Mouse (Mus musculus) retina, postnatal 7 days (tissue): ENCODE measurements around the gene Olfr740.

Source experiments
- DNase-seq: peaks from one replicate; pipeline ENCODE4 v3.0.0-alpha.2; 2012; ENCODE audit warnings: low read depth, low spot score

Gene Olfr740

DNA sequence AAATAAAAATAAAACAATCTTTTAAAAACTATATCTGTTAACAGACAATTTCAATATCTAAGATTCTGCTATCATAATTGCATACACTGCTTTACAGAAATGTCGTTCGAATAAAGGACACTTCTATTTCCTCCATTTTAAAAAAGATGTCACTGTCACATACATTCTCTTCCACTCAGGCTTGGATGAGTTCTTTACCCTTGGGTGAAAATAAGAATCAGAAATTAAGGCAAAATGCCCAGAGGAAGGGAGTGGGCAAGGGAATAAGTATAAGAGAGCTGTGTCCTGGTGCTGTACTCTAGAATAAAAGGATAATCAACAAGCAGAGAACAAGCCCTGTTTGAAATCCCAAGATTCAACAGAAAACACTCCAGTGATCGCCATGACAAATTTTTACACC lies at the start of gene Olfr740:
Gene Olfr740 (plus strand): TSS at position 301 of the 400 bp plus-strand sequence.
- DNase-seq, result no peak

GRCm38 (mm10) chr14:50407268-50407667 lies 38.1 kb upstream of the Olfr740 start, which contains the start of gene Olfr738:
Gene Olfr738 (plus strand): TSS chr14:50407568.
- DNase-seq, result no peak

DNA sequence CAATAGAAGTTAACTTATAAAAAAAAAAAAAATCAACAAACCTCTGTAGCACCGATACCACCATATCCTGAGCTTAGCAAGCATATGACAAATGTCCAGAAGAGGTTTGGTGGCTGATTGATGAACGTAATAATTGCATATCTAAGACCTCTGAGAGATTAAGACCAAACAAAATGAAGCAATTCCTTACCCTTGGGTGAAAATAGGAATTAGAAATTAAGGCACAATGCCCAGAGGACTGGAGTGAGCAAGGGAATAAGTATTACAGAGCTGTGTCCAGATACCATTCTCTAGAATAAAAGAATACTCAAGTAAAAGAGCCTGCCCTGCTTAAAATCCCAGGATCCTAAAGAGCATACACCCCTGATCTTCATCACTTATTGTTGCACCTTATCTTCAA lies 27.0 kb upstream of the Olfr740 start, which contains the start of gene Olfr739:
Gene Olfr739 (plus strand): TSS at position 301 of the 400 bp plus-strand sequence.
- DNase-seq, result no peak

- no peak for DNase-seq
These were observed 27.1 kb downstream of the Olfr740 start, which contains the start of gene Olfr741 for GRCm38 (mm10) chr14:50472438-50472837. Gene Olfr741 (plus strand): TSS chr14:50472738.

DNA sequence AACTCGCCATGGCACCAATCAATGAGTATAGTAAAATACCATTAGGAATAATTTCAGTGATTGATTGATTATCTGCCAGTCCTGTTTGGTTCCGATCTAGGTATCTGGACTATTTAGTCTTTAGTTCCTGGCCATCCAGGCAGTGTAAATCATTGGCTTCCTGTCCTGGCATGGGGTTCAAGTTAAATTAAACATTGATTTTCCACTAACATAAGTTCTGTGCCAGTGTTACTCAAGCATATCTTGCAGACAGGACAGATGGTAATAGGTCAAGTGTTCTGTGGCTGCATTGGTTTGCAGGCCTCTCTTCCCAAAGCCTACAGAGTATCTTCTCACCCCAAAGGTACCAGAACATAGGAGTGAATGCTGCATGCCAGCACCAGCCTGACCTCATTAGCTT lies 33.1 kb downstream of the Olfr740 start:
- no peak for DNase-seq

- DNase-seq, result no peak
These were observed 58.0 kb downstream of the Olfr740 start, which contains the start of gene Olfr742 for GRCm38 (mm10) chr14:50503300-50503699. Gene Olfr742 (plus strand): TSS chr14:50503600.
